Mouse (Mus musculus): ENCODE data around the gene Fam45a. TPM values are rescaled to one million over a fixed set of nuclear protein-coding genes. Genes with fewer than 3 reads are reported as not detected.

The Fam45a gene
- polyA plus RNA-seq, 1 experiment from 2014 or later: 46.8 TPM

- Histone ChIP-seq H3K4me3 (ENCODE audit: low read length) (peak within 1 kb of the TSS; percentile 64), H3K9me3 (ENCODE audit: control insufficient read depth, low read length) (no peaks in the 10 kb centered on the region), H3K4me2 (ENCODE audit: low read length) (peak within 1 kb of the TSS; percentile 77), H3K9ac (ENCODE audit: low read depth, low read length) (peak within 1 kb of the TSS; percentile 84), H3K27me3 (replicated peaks; ENCODE audit: control insufficient read depth, insufficient read depth, low read length) (no peaks in the 10 kb centered on the region), H3K27ac (ENCODE audit: low read depth, low read length) (peak within 1 kb of the TSS; percentile 98), H3K36me3 (ENCODE audit: control insufficient read depth, insufficient read depth, low read length) (no peaks in the 10 kb centered on the region), H3K4me1 (ENCODE audit: control insufficient read depth, insufficient read depth, low read depth, low read length) (peaks cover 19% of the 10 kb centered on the region)
- WGBS: under 1% methylated on average over 56 of the region's 57 CpGs
- ATAC-seq: peak; percentile 96
These were observed 20.7 kb upstream of the Fam45a start, which contains the start of gene Eif3a for GRCm38 (mm10) chr19:60790551-60791161. TSS of gene Eif3a (minus strand) at chr19:60790658.

- ATAC-seq: peak; percentile 32
These were observed 20.2 kb upstream of the Fam45a start for GRCm38 (mm10) chr19:60791164-60791563.

GRCm38 (mm10) chr19:60793170-60793707, 18.1 kb upstream of the Fam45a start:
- WGBS: 78% methylated on average over 2 of the region's 2 CpGs
- ATAC-seq: no peak
- no peak overlapping the region for H3K4me3 ChIP-seq (ENCODE audit: low read length)
- no peak overlapping the region for H3K4me2 ChIP-seq (ENCODE audit: low read length)
- peaks cover 12% of the 10 kb centered on the region for H3K4me1 ChIP-seq (ENCODE audit: control insufficient read depth, insufficient read depth, low read depth, low read length)
- no peaks in the 10 kb centered on the region for H3K9me3 ChIP-seq (ENCODE audit: control insufficient read depth, low read length)
- no peaks in the 10 kb centered on the region for H3K36me3 ChIP-seq (ENCODE audit: control insufficient read depth, insufficient read depth, low read length)
- no peak overlapping the region for H3K27ac ChIP-seq (ENCODE audit: low read depth, low read length)
- H3K27me3 ChIP-seq (replicated peaks; ENCODE audit: control insufficient read depth, insufficient read depth, low read length): no peaks in the 10 kb centered on the region
- H3K9ac ChIP-seq (ENCODE audit: low read depth, low read length): no peak overlapping the region

More at GRCm38 (mm10) chr19:60791164-60791563, 20.2 kb upstream of the Fam45a start:
- H3K4me3 ChIP-seq (ENCODE audit: low read length): peak overlapping the region; percentile 64
- H3K27ac ChIP-seq (ENCODE audit: low read depth, low read length): peak overlapping the region; percentile 98
- WGBS: 11% methylated on average over 9 of the region's 9 CpGs
- H3K4me2 ChIP-seq (ENCODE audit: low read length): peak overlapping the region; percentile 77
- H3K27me3 ChIP-seq (replicated peaks; ENCODE audit: control insufficient read depth, insufficient read depth, low read length): no peaks in the 10 kb centered on the region
- no peaks in the 10 kb centered on the region for H3K36me3 ChIP-seq (ENCODE audit: control insufficient read depth, insufficient read depth, low read length)
- peaks cover 19% of the 10 kb centered on the region for H3K4me1 ChIP-seq (ENCODE audit: control insufficient read depth, insufficient read depth, low read depth, low read length)
- H3K9ac ChIP-seq (ENCODE audit: low read depth, low read length): peak overlapping the region; percentile 84
- H3K9me3 ChIP-seq (ENCODE audit: control insufficient read depth, low read length): no peaks in the 10 kb centered on the region

DNA sequence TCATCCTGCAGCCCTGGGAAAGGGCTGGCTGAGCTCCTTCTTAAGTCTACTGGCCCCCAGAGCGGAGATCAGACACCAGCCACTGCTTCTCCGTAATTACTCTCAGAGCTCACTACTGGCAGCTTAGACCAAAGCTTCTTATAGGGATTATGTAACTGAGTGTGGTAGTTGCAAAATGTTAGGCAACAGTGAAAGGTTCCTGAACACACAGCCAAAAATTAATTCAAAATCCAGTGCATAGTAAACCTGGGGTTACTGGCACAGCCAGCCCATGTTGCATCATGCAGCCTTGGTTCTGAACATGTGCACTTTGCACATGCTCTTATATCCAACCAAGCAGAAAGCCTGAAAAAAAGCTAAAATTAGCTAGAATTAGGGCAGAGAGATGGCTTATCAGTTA, 16.1 kb upstream of the Fam45a start:
- Histone ChIP-seq H3K4me3 (ENCODE audit: low read length) (no peak overlapping the region), H3K9ac (ENCODE audit: low read depth, low read length) (no peak overlapping the region), H3K36me3 (ENCODE audit: control insufficient read depth, insufficient read depth, low read length) (no peaks in the 10 kb centered on the region), H3K4me2 (ENCODE audit: low read length) (no peak overlapping the region), H3K27me3 (replicated peaks; ENCODE audit: control insufficient read depth, insufficient read depth, low read length) (no peaks in the 10 kb centered on the region), H3K9me3 (ENCODE audit: control insufficient read depth, low read length) (no peaks in the 10 kb centered on the region), H3K4me1 (ENCODE audit: control insufficient read depth, insufficient read depth, low read depth, low read length) (peaks cover 3% of the 10 kb centered on the region; the same call in 1 of the 2 replicates), H3K27ac (ENCODE audit: low read depth, low read length) (no peak overlapping the region)
- ATAC-seq: no peak
- WGBS: 87% methylated on average over 2 of the region's 2 CpGs

DNA sequence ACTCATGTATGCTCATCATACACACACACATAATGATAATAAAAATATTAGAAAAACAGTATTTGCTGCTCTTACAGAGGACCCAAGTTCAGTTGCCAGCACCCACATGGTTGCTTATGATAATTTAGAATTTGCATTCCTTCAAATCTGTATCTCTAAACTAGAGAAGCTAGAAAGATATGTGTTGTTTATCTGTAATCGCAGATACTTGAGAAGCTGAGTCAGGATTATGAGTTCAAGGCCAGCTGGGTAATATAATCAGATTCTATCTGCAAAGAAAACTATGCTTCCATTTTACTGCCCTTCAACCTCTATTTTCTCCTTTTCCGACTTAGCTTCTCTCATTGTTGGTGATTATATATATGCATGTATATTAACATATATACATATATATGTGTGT, 14.0 kb upstream of the Fam45a start:
- no peak for ATAC-seq
- Histone ChIP-seq H3K27me3 (replicated peaks; ENCODE audit: control insufficient read depth, insufficient read depth, low read length) (no peaks in the 10 kb centered on the region), H3K4me1 (ENCODE audit: control insufficient read depth, insufficient read depth, low read depth, low read length) (no peaks in the 10 kb centered on the region), H3K9ac (ENCODE audit: low read depth, low read length) (no peak overlapping the region), H3K9me3 (ENCODE audit: control insufficient read depth, low read length) (no peaks in the 10 kb centered on the region), H3K27ac (ENCODE audit: low read depth, low read length) (no peak overlapping the region), H3K36me3 (ENCODE audit: control insufficient read depth, insufficient read depth, low read length) (no peaks in the 10 kb centered on the region), H3K4me2 (ENCODE audit: low read length) (no peak overlapping the region), H3K4me3 (ENCODE audit: low read length) (no peak overlapping the region)
- WGBS: 96% methylated on average over 2 of the region's 2 CpGs

- Histone ChIP-seq H3K36me3 (ENCODE audit: control insufficient read depth, insufficient read depth, low read length) (no peaks in the 10 kb centered on the region), H3K27me3 (replicated peaks; ENCODE audit: control insufficient read depth, insufficient read depth, low read length) (no peaks in the 10 kb centered on the region), H3K4me1 (ENCODE audit: control insufficient read depth, insufficient read depth, low read depth, low read length) (no peaks in the 10 kb centered on the region), H3K4me3 (ENCODE audit: low read length) (no peak overlapping the region), H3K27ac (ENCODE audit: low read depth, low read length) (no peak overlapping the region), H3K9me3 (ENCODE audit: control insufficient read depth, low read length) (no peaks in the 10 kb centered on the region), H3K4me2 (ENCODE audit: low read length) (no peak overlapping the region), H3K9ac (ENCODE audit: low read depth, low read length) (no peak overlapping the region)
- no peak for ATAC-seq
- 84% methylated on average over 7 of the region's 7 CpGs for WGBS
These were observed 11.4 kb upstream of the Fam45a start for GRCm38 (mm10) chr19:60799867-60800569.

DNA sequence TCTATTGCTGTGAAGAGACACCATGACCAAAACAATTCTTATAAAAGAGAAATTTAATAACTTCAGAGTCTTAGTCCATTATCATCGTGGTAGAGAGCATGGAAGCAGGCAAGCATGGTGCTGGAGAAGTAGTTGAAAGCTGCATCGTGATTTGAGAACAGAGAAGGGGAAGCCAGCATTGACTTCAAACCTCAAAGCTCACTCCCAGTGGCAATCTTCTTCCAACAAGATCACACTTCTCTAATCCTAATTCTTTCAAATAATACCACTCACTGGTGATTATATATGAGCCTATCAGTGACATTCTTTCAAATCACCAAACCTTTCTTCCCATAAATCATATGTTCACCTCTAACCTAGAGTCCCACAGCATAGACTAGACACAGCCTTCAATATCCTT, 6.5 kb upstream of the Fam45a start:
- Histone ChIP-seq H3K9ac (ENCODE audit: low read depth, low read length) (no peak overlapping the region), H3K9me3 (ENCODE audit: control insufficient read depth, low read length) (no peaks in the 10 kb centered on the region), H3K27ac (ENCODE audit: low read depth, low read length) (no peak overlapping the region), H3K36me3 (ENCODE audit: control insufficient read depth, insufficient read depth, low read length) (no peaks in the 10 kb centered on the region), H3K4me1 (ENCODE audit: control insufficient read depth, insufficient read depth, low read depth, low read length) (no peaks in the 10 kb centered on the region), H3K4me3 (ENCODE audit: low read length) (no peak overlapping the region), H3K27me3 (replicated peaks; ENCODE audit: control insufficient read depth, insufficient read depth, low read length) (no peaks in the 10 kb centered on the region), H3K4me2 (ENCODE audit: low read length) (no peak overlapping the region)
- 72% methylated on average over 2 of the region's 2 CpGs for WGBS
- ATAC-seq: no peak

DNA sequence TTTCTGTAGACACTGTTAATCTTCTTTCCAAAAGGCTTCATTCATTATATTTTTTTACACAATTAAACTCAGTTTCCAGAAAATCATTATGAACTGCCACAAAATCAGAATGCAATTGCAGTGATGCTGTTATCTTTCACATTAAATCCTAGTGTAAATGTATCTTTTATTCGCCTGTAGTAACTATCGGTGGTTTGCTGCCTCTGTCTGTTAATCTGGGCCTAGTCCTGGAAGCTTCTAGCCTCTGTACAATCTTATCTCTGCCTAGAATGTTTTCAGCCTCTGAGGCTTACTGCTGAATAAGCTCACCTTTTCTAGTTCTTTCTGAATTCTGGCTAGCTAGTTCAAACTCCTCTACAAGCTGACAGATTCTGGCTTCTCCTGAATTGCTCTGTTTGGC, 1.5 kb upstream of the Fam45a start:
- ATAC-seq: no peak
- Histone ChIP-seq H3K27me3 (replicated peaks; ENCODE audit: control insufficient read depth, insufficient read depth, low read length) (no peaks in the 10 kb centered on the region), H3K4me1 (ENCODE audit: control insufficient read depth, insufficient read depth, low read depth, low read length) (0 out of 2 replicates have a peak, but pooled peaks cover 6% of the 10 kb centered on the region), H3K9ac (ENCODE audit: low read depth, low read length) (no peak overlapping the region), H3K9me3 (ENCODE audit: control insufficient read depth, low read length) (no peaks in the 10 kb centered on the region), H3K4me3 (ENCODE audit: low read length) (no peak overlapping the region), H3K36me3 (ENCODE audit: control insufficient read depth, insufficient read depth, low read length) (no peaks in the 10 kb centered on the region; the same call in 1 of the 2 replicates), H3K4me2 (ENCODE audit: low read length) (no peak overlapping the region), H3K27ac (ENCODE audit: low read depth, low read length) (no peak overlapping the region)
- 90% methylated on average over 2 of the region's 2 CpGs for WGBS

- Histone ChIP-seq H3K4me3 (ENCODE audit: low read length) (peak overlapping the region; percentile 81), H3K4me1 (ENCODE audit: control insufficient read depth, insufficient read depth, low read depth, low read length) (0 out of 2 replicates have a peak, but pooled peaks cover 6% of the 10 kb centered on the region), H3K9me3 (ENCODE audit: control insufficient read depth, low read length) (no peaks in the 10 kb centered on the region), H3K9ac (ENCODE audit: low read depth, low read length) (peak overlapping the region; percentile 93), H3K27ac (ENCODE audit: low read depth, low read length) (no peak overlapping the region; the same call in 1 of the 2 replicates), H3K4me2 (ENCODE audit: low read length) (peak overlapping the region; percentile 69), H3K36me3 (ENCODE audit: control insufficient read depth, insufficient read depth, low read length) (peaks cover 2% of the 10 kb centered on the region; the same call in 1 of the 2 replicates), H3K27me3 (replicated peaks; ENCODE audit: control insufficient read depth, insufficient read depth, low read length) (no peaks in the 10 kb centered on the region)
- 0 out of 2 replicates have a peak, but pooled peaks have one; percentile 3 for ATAC-seq
- WGBS: 18% methylated on average over 10 of the region's 10 CpGs
These were observed 628 bp downstream of the Fam45a start for GRCm38 (mm10) chr19:60812036-60812389.
